Mouse (Mus musculus) ES-Bruce4 (cell line): ENCODE data around the gene Trub1. TPM values are rescaled to one million over a fixed set of nuclear protein-coding genes. Genes with fewer than 3 reads are reported as not detected.

Experiments used
- H3K27ac ChIP-seq: 2 replicates; pipeline ENCODE4 v1.5.1; 2012; ENCODE audit warnings: low read length, inconsistent platforms; ENCODE audit not compliant: insufficient read depth
- H3K27me3 ChIP-seq: 2 replicates; pipeline ENCODE4 v1.6.1; 2012; ENCODE audit warnings: mild to moderate bottlenecking, low read length, inconsistent platforms; ENCODE audit not compliant: control insufficient read depth, poor library complexity, insufficient read depth, severe bottlenecking
- H3K36me3 ChIP-seq: 2 replicates; pipeline ENCODE4 v1.6.1; 2012; ENCODE audit warnings: inconsistent platforms, mild to moderate bottlenecking, low read length, moderate library complexity; ENCODE audit not compliant: control insufficient read depth, poor library complexity, insufficient read depth, severe bottlenecking
- H3K4me1 ChIP-seq: one replicate; pipeline ENCODE4 v1.8.1; 2011; ENCODE audit warnings: low read length; ENCODE audit not compliant: control insufficient read depth, insufficient read depth
- H3K4me3 ChIP-seq: 2 replicates; pipeline ENCODE4 v1.5.1; 2011; ENCODE audit warnings: low read depth, mild to moderate bottlenecking, low read length
- H3K9ac ChIP-seq: 2 replicates; pipeline ENCODE4 v1.6.1; 2012; ENCODE audit warnings: low read depth, mild to moderate bottlenecking, inconsistent platforms; ENCODE audit not compliant: poor library complexity, severe bottlenecking
- H3K9me3 ChIP-seq: replicated peaks from 2 replicates; pipeline ENCODE4 v1.6.1; 2012; ENCODE audit warnings: mild to moderate bottlenecking, low read length, inconsistent platforms; ENCODE audit not compliant: control insufficient read depth, poor library complexity, insufficient read depth, severe bottlenecking
- CTCF ChIP-seq: IDR thresholded peaks from one replicate; pipeline ENCODE4 v1.8.1; 2011; ENCODE audit warnings: low read depth, low read length
- EP300 ChIP-seq: IDR thresholded peaks from 2 replicates; pipeline ENCODE4 v1.6.1; 2011; ENCODE audit warnings: low read depth, low read length; ENCODE audit not compliant: insufficient read depth
- POLR2A ChIP-seq: IDR thresholded peaks from one replicate; pipeline ENCODE4 v1.8.1; 2011; ENCODE audit warnings: low read length; ENCODE audit not compliant: insufficient read depth
- polyA plus RNA-seq: library from polyadenylated mRNA; stranded (reverse); fragments of >200 nt; gene quantifications from 2 replicates; pipeline ENCODE4 v1.2.4, GENCODE M21; 2011; ENCODE audit warnings: low read depth; ENCODE audit not compliant: missing spikeins, insufficient read depth, insufficient read length

The Trub1 gene
- polyA plus RNA-seq, 1 experiment: 42.4 TPM

- no peaks in the 10 kb centered on the region for H3K36me3 ChIP-seq
- H3K27me3 ChIP-seq: no peaks in the 10 kb centered on the region
- H3K27ac ChIP-seq: peak overlapping the region; percentile 30; the same call in 1 of the 2 replicates
- no peak overlapping the region for H3K9ac ChIP-seq
- TF ChIP-seq POLR2A: no peak
- TF ChIP-seq EP300: peak; percentile 72; the same call in 1 of the 2 replicates
- no peaks in the 10 kb centered on the region for H3K9me3 ChIP-seq
- no peak overlapping the region for H3K4me3 ChIP-seq
- H3K4me1 ChIP-seq: no peaks in the 10 kb centered on the region
These were observed 41.3 kb downstream of the Trub1 start for GRCm38 (mm10) chr19:57494020-57494419.

- Histone ChIP-seq H3K4me1 (no peaks in the 10 kb centered on the region), H3K4me3 (no peak overlapping the region), H3K27ac (no peak overlapping the region), H3K9me3 (no peaks in the 10 kb centered on the region), H3K27me3 (no peaks in the 10 kb centered on the region), H3K9ac (no peak overlapping the region), H3K36me3 (no peaks in the 10 kb centered on the region)
- TF ChIP-seq POLR2A (no peak), CTCF (no peak), EP300 (no peak)
These were observed 45.5 kb downstream of the Trub1 start for GRCm38 (mm10) chr19:57498110-57498743.

GRCm38 (mm10) chr19:57498884-57499410 is 46.2 kb downstream of the Trub1 start:
- Histone ChIP-seq H3K9me3 (no peaks in the 10 kb centered on the region), H3K4me1 (no peaks in the 10 kb centered on the region), H3K4me3 (no peak overlapping the region), H3K27ac (no peak overlapping the region), H3K27me3 (no peaks in the 10 kb centered on the region), H3K9ac (no peak overlapping the region), H3K36me3 (no peaks in the 10 kb centered on the region)
- TF ChIP-seq CTCF (no peak), POLR2A (no peak), EP300 (no peak)

- H3K36me3 ChIP-seq: no peaks in the 10 kb centered on the region
- H3K27ac ChIP-seq: no peak overlapping the region
- no peak overlapping the region for H3K4me3 ChIP-seq
- no peak for TF ChIP-seq CTCF
- no peak for TF ChIP-seq EP300
- no peak for TF ChIP-seq POLR2A
- no peaks in the 10 kb centered on the region for H3K4me1 ChIP-seq
- no peak overlapping the region for H3K9ac ChIP-seq
- H3K9me3 ChIP-seq: no peaks in the 10 kb centered on the region
- H3K27me3 ChIP-seq: no peaks in the 10 kb centered on the region
These were observed 47.5 kb downstream of the Trub1 start for GRCm38 (mm10) chr19:57500254-57500653.

GRCm38 (mm10) chr19:57503144-57503543 is 50.4 kb downstream of the Trub1 start:
- Histone ChIP-seq H3K27ac (no peak overlapping the region), H3K9ac (no peak overlapping the region), H3K36me3 (no peaks in the 10 kb centered on the region)

More at GRCm38 (mm10) chr19:57503144-57503543, 50.4 kb downstream of the Trub1 start:
- no peaks in the 10 kb centered on the region for H3K27me3 ChIP-seq
- TF ChIP-seq POLR2A (no peak), CTCF (no peak), EP300 (no peak)
- no peaks in the 10 kb centered on the region for H3K4me1 ChIP-seq
- H3K9me3 ChIP-seq: no peaks in the 10 kb centered on the region
- no peak overlapping the region for H3K4me3 ChIP-seq
